Mouse (Mus musculus) thymus, adult 2 months (tissue): ENCODE data around the gene Il1rl1. TPM values are rescaled to one million over a fixed set of nuclear protein-coding genes. Genes with fewer than 3 reads are reported as not detected.

Experiments used
- DNase-seq: peaks from one replicate; pipeline ENCODE4 v3.0.0; 2021
- H3K27ac ChIP-seq: fragments of 200-500 bp; 2 replicates; pipeline ENCODE4 v1.5.1; 2012; ENCODE audit warnings: low read length, control low read depth; ENCODE audit not compliant: control insufficient read depth, insufficient read depth
- H3K27me3 ChIP-seq: fragments of 200-500 bp; 2 replicates; pipeline ENCODE4 v1.6.1; 2012; ENCODE audit warnings: mild to moderate bottlenecking, low read length, moderate library complexity, mixed read lengths; ENCODE audit not compliant: control insufficient read depth, insufficient read depth
- H3K36me3 ChIP-seq: fragments of 200-500 bp; 2 replicates; pipeline ENCODE4 v1.6.1; 2012; ENCODE audit warnings: mild to moderate bottlenecking, low read length, moderate library complexity; ENCODE audit not compliant: control insufficient read depth, insufficient read depth
- H3K4me1 ChIP-seq: fragments of 200-500 bp; replicated peaks from 2 replicates; pipeline ENCODE4 v1.6.1; 2012; ENCODE audit warnings: low read length; ENCODE audit not compliant: control insufficient read depth, insufficient read depth
- H3K4me3 ChIP-seq: fragments of 200-500 bp; 2 replicates; pipeline ENCODE4 v1.5.1; 2012; ENCODE audit warnings: mild to moderate bottlenecking, low read length, control low read depth, moderate library complexity; ENCODE audit not compliant: control insufficient read depth, insufficient read depth
- CTCF ChIP-seq: fragments of 200-500 bp; IDR thresholded peaks from 2 replicates; pipeline ENCODE4 v1.5.1; 2012; ENCODE audit warnings: mild to moderate bottlenecking, control low read depth, low read length, moderate library complexity, borderline replicate concordance; ENCODE audit not compliant: control insufficient read depth, poor library complexity, insufficient read depth; ENCODE audit errors: extremely low read depth
- POLR2A ChIP-seq: fragments of 200-500 bp; IDR thresholded peaks from 2 replicates; pipeline ENCODE4 v1.6.1; 2012; ENCODE audit warnings: mild to moderate bottlenecking, low read length, control low read depth, moderate library complexity; ENCODE audit not compliant: control insufficient read depth, poor library complexity, insufficient read depth; ENCODE audit errors: extremely low read depth
- WGBS: fragments of 180-500 bp; shearing (Covaris S2); methylation state at CpG from one replicate; pipeline ENCODE4 v1.1.7; 2018; 5-methylcytosine and 5-hydroxymethylcytosine counted together
- polyA plus RNA-seq: library from polyadenylated mRNA; depleted of rRNA; stranded (reverse); fragments of >200 nt; gene quantifications from 2 replicates; pipeline ENCODE4 v1.2.3, GENCODE M21; 2012; rRNA removed

The Il1rl1 gene
- polyA plus RNA-seq, 1 experiment, result 0.46 TPM

- DNase-seq, result no peak
- H3K4me1 ChIP-seq, result no peaks in the 10 kb centered on the region; the same call in 1 of the 2 replicates
- H3K27me3 ChIP-seq, result no peaks in the 10 kb centered on the region
- no peak overlapping the region for H3K4me3 ChIP-seq
- TF ChIP-seq POLR2A (no peak), CTCF (no peak)
- H3K27ac ChIP-seq, result no peak overlapping the region
- no peaks in the 10 kb centered on the region for H3K36me3 ChIP-seq
- WGBS, result 47% methylated on average over 11 of the region's 11 CpGs
These were observed 72.4 kb downstream of the Il1rl1 start for GRCm38 (mm10) chr1:40501546-40502398.

GRCm38 (mm10) chr1:40504548-40504947 is 75.2 kb downstream of the Il1rl1 start:
- no peak for TF ChIP-seq POLR2A
- no peak for TF ChIP-seq CTCF
- H3K27me3 ChIP-seq, result no peaks in the 10 kb centered on the region
- no peaks in the 10 kb centered on the region for H3K36me3 ChIP-seq
- WGBS, result 22% methylated on average over 5 of the region's 5 CpGs
- H3K4me3 ChIP-seq, result no peak overlapping the region
- no peak overlapping the region for H3K27ac ChIP-seq
- H3K4me1 ChIP-seq, result no peaks in the 10 kb centered on the region; the same call in 1 of the 2 replicates
- DNase-seq, result no peak

Other genes with a start within 250 kb of the Il1rl1 start
- gene Il1r1, start 204.5 kb upstream of the Il1rl1 start, polyA plus RNA-seq, result 2.8 and 3.3 TPM in 2 replicates
- gene Il1rl2, start 105.0 kb upstream of the Il1rl1 start, polyA plus RNA-seq, result 5.5 and 7.3 TPM in 2 replicates
- 2.5 and 2.7 TPM in 2 replicates for gene Il18r1, start 36.0 kb downstream of the Il1rl1 start, polyA plus RNA-seq
- gene Il18rap, start 85.8 kb downstream of the Il1rl1 start, polyA plus RNA-seq, result 0.40 and 0.67 TPM in 2 replicates
- 0.68 and 0.80 TPM in 2 replicates for gene Slc9a4, start 150.5 kb downstream of the Il1rl1 start, polyA plus RNA-seq